Mouse (Mus musculus): ENCODE measurements around the gene Gm49393. TPM values are rescaled to one million over a fixed set of nuclear protein-coding genes. Genes with fewer than 3 reads are reported as not detected.
A peak's percentile ranks its signal among the peaks of the same experiment; 100 is the strongest.
"Not testable (repeated sequence)": the region's sequence is repeated elsewhere in the genome, so short reads cannot be mapped to it uniquely, and the experiment has no call there.

Gene Gm49393
- polyA plus RNA-seq (2015; fragmentation: Nextera tagmentation; extraction: Ambion mirVana): not detected in 2 replicates

DNA sequence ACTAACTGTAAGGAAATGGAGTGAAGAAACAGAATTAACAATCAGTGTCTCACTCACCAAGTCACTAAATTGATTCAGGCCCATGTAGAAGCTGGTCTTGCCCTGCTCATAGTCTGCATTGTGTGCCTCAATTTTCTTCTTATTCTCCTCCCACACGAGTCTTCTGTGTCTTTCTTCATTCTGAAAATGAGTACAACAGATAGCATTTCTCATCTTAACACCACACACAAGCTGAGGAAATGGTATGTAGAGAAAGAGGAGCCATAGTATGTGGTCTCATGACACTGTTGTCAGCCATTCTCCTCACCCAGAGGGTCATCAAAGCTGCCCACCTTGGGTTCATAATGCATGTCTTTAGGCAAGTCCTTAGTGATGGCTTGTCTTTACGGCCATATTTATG, at the start of gene Gm49393:
Gene Gm49393 (minus strand): TSS at position 101 of the 400 bp plus-strand sequence.
- not testable (repeated sequence) for H3K4me3 ChIP-seq (replicated peaks); H3K4me1 ChIP-seq (replicated peaks); H3K9me3 ChIP-seq; H3K27ac ChIP-seq; H3K9ac ChIP-seq; H3K27me3 ChIP-seq (replicated peaks); H3K36me3 ChIP-seq; H3K4me2 ChIP-seq (replicated peaks); ATAC-seq
- WGBS: 68% methylated on average over 2 of the region's 2 CpGs

DNA sequence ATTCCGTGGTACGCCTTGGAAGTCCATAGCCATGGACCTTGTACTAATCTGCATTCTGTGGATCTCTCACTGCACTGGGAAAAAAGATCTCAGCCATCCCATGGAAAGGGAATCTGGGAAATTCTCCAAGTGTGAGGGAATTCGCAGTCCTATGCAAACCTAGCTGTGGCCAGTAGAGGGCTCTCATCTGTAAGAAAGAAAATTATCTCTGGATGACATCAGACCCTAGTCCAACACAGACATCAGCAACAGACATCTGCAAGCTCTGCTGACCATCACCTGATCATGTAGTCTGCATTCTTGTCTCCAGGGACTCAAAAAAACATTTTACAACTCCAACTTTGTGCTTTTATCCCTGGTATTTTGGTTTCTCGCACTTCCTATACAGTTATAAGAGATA, 36.9 kb upstream of the Gm49393 start:
- not testable (repeated sequence) for ATAC-seq; H3K4me1 ChIP-seq (replicated peaks); H3K9me3 ChIP-seq; H3K36me3 ChIP-seq; H3K4me2 ChIP-seq (replicated peaks); H3K27me3 ChIP-seq (replicated peaks); H3K9ac ChIP-seq; H3K4me3 ChIP-seq (replicated peaks); H3K27ac ChIP-seq
- WGBS: 72% methylated on average over 4 of the region's 4 CpGs

DNA sequence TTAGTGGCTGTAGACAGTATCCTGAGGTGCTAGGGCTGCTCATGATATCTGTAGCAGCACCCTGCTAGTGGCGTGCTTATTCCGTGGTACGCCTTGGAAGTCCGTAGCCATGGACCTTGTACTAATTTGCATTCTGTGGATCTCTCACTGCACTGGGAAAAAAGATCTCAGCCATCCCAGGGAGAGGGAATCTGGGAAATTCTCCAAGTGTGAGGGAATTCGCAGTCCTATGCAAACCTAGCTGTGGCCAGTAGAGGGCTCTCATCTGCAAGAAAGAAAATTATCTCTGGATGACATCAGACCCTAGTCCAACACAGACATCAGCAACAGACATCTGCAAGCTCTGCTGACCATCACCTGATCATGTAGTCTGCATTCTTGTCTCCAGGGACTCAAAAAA, 28.6 kb upstream of the Gm49393 start:
- not testable (repeated sequence) for ATAC-seq
- WGBS: 46% methylated on average over 4 of the region's 5 CpGs

DNA sequence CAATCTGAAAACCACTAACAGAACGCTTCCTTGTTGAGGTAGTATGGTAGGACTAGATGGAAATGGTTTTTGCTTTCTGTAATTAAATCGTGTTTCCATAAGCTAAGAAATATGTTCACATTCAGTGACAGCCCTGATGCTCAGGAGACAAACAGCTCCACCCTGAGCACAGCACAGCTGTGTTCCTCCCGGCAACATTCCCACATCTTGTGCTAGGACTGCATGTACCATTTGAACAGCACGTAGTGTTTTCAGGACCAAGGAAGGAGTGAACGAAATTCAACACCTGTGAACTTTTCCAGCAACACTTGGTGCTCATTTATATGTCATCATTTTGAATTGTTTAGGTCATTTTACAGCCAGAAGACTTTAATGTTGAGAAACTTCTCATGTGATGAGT, 26.3 kb upstream of the Gm49393 start:
- Histone ChIP-seq H3K27ac (no peak overlapping the region), H3K36me3 (no peaks in the 10 kb centered on the region), H3K27me3 (replicated peaks) (no peaks in the 10 kb centered on the region), H3K9me3 (no peaks in the 10 kb centered on the region), H3K9ac (no peak overlapping the region), H3K4me2 (replicated peaks) (no peak overlapping the region), H3K4me1 (replicated peaks) (no peaks in the 10 kb centered on the region), H3K4me3 (replicated peaks) (no peak overlapping the region)
- WGBS: 63% methylated on average over 5 of the region's 5 CpGs
- ATAC-seq: no peak

More for the DNA sequence above, 28.6 kb upstream of the Gm49393 start:
- not testable (repeated sequence) for H3K4me1 ChIP-seq (replicated peaks); H3K9ac ChIP-seq; H3K27me3 ChIP-seq (replicated peaks); H3K9me3 ChIP-seq; H3K27ac ChIP-seq; H3K36me3 ChIP-seq; H3K4me3 ChIP-seq (replicated peaks); H3K4me2 ChIP-seq (replicated peaks)

DNA sequence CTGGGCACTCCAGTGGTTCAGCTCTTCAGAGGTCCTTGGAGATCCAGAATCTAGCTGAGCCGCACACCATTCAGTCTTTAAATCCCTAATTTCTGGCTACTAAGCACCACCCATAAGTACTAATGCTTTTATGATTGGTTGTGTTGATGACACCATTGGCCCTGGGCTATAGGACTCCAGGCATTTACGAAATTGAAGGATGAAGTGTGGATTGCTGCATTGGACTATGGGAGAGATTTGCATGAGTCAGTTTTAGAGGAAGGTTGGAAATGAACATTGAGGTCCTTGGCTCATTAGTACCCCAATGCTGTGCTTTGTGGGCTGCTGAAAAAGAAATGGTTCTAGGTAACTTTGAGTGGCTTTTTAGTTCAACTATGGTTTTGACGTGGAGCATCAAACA, 6.5 kb upstream of the Gm49393 start, which contains the start of gene Tpbpa:
Gene Tpbpa (minus strand): TSS at position 101 of the 400 bp plus-strand sequence.
- H3K27me3 ChIP-seq (replicated peaks); H3K36me3 ChIP-seq; H3K27ac ChIP-seq; H3K9me3 ChIP-seq; H3K4me3 ChIP-seq (replicated peaks); H3K4me1 ChIP-seq (replicated peaks); H3K4me2 ChIP-seq (replicated peaks); H3K9ac ChIP-seq; ATAC-seq: not testable (repeated sequence)
- WGBS: 75% methylated on average over 3 of the region's 3 CpGs

DNA sequence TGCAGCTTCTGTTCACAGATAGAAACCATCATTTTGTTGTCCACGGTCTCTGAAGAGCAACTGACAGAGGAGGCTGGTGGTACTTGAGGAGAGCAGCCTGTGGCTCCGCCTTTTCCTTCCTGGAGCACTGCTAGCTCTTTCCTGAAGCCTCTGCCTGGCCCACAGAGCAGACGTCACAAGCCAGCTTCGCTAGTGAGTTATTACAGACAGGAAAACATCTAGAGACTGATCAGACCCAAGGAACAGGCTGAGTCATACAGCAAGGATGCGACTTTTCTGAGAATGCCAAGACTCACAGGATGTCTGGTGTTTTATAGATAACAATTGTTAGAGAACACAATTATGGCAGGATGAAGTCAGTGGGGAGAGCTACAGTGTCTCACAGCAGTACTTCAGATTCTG, 1.1 kb upstream of the Gm49393 start, which contains the start of the genes Gm49391 and Ctla2a:
Gene Gm49391 (minus strand): TSS at position 72 of the 402 bp plus-strand sequence.
Gene Ctla2a (minus strand): TSS at position 126 of the 402 bp plus-strand sequence.
- Histone ChIP-seq H3K9ac (no peak within 1 kb of the TSS), H3K9me3 (no peaks in the 10 kb centered on the region), H3K27ac (no peak within 1 kb of the TSS), H3K4me3 (replicated peaks) (no peak within 1 kb of the TSS), H3K4me1 (replicated peaks) (no peaks in the 10 kb centered on the region), H3K36me3 (no peaks in the 10 kb centered on the region), H3K4me2 (replicated peaks) (no peak within 1 kb of the TSS), H3K27me3 (replicated peaks) (no peaks in the 10 kb centered on the region)
- WGBS: 62% methylated on average over 5 of the region's 5 CpGs
- ATAC-seq: 0 out of 2 replicates have a peak, but pooled peaks have one; percentile 43

DNA sequence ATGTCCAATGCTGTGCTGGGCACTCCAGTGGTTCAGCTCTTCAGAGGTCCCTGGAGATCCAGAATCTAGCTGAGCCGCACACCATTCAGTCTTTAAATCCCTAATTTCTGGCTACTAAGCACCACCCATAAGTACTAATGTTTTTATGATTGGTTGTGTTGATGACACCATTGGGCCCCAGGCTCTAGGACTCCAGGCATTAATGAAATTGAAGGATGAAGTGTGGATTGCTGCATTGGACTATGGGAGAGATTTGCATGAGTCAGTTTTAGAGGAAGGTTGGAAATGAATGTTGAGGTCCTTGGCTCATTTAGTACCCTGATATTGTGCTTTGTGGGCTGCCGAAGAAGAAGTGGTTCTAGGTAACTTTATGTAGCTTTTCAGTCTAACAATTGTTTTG, 30.6 kb downstream of the Gm49393 start, which contains the start of gene Tpbpb:
Gene Tpbpb (minus strand): TSS at position 101 of the 400 bp plus-strand sequence.
- 83% methylated on average over 2 of the region's 2 CpGs for WGBS
- H3K4me3 ChIP-seq (replicated peaks); H3K4me1 ChIP-seq (replicated peaks); H3K27me3 ChIP-seq (replicated peaks); H3K36me3 ChIP-seq; ATAC-seq; H3K9ac ChIP-seq; H3K27ac ChIP-seq; H3K4me2 ChIP-seq (replicated peaks); H3K9me3 ChIP-seq: not testable (repeated sequence)

DNA sequence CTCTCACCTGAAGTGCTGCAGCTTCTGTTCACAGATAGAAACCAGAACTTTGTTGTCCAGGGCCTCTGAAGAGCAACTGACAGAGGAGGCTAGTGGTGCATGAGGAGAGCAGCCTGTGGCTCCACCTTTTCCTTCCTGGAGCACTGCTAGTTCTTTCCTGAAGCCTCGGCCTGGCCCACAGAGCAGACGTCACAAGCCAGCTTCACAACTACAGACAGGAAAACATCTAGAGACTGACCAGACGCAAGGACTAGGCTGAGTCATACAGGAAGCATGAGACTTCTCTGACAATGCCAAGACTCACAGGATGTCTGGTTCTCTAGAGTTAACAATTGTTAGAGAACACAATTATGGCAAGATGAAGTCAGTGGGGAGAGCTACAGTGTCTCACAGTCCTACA, 38.1 kb downstream of the Gm49393 start, which contains the start of gene Ctla2b:
Gene Ctla2b (minus strand): TSS at position 120 of the 400 bp plus-strand sequence.
- H3K4me3 ChIP-seq (replicated peaks): no peak within 1 kb of the TSS
- peak; percentile 67; the same call in 1 of the 2 replicates for ATAC-seq
- H3K27me3 ChIP-seq (replicated peaks): no peaks in the 10 kb centered on the region
- no peaks in the 10 kb centered on the region for H3K36me3 ChIP-seq
- H3K9me3 ChIP-seq: no peaks in the 10 kb centered on the region
- 37% methylated on average over 3 of the region's 3 CpGs for WGBS
- no peak within 1 kb of the TSS for H3K9ac ChIP-seq
- no peak within 1 kb of the TSS for H3K4me2 ChIP-seq (replicated peaks)
- H3K27ac ChIP-seq: no peak within 1 kb of the TSS
- no peaks in the 10 kb centered on the region for H3K4me1 ChIP-seq (replicated peaks)

DNA sequence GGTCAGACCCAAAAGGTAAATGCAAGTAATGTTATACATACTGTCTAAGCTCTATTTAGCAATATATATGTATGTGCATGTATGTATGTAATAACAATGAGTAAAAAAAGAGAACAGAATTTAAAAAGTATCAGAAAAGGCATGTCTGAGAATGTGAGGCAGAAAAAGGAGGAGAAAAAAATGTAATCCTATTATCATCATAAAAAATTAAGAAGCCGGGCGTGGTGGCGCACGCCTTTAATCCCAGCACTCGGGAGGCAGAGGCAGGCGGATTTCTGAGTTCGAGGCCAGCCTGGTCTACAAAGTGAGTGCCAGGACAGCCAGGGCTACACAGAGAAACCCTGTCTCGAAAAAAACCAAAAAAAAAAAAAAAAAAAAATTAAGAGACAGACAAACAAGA, 38.6 kb downstream of the Gm49393 start, which contains the start of gene Gm49392:
Gene Gm49392 (minus strand): TSS at position 101 of the 400 bp plus-strand sequence.
- not testable (repeated sequence) for H3K36me3 ChIP-seq; ATAC-seq; H3K9ac ChIP-seq; H3K4me1 ChIP-seq (replicated peaks); H3K9me3 ChIP-seq; H3K4me2 ChIP-seq (replicated peaks); H3K27me3 ChIP-seq (replicated peaks); H3K4me3 ChIP-seq (replicated peaks); H3K27ac ChIP-seq
- 91% methylated on average over 7 of the region's 8 CpGs for WGBS

DNA sequence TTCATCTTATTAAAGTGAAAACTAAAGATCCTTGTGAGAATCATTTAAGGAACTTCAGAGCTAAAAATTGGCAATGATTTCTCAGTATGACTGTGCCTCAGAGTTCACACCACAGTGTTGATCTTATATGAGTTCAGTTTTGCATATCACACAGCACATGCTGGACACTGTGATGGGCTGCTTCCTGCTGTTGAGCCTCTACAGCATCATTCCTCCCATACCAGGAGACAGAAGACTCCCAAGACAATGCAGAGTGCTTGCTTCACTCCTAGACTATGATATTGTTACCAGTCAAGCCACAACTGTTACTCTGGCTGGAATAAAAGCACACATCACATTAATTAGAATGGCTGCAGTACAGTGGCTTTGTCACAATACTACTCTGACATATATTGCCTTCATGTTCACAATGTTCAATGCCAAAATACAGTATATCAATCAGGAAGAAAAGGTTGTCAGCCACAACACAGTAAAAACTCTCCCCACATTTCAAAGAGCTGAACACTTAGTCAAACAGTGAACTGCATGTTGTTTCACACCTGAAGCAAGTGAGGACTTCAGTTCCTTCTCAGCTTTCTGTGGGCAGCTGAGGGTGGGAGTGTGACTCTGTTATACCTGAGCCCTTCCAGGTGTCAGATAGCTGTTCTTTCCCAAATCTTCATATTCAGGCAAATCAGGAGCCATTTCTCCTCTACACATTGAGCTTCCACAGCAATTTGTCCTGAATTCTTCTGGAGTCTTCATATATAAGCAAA, 39.8 kb downstream of the Gm49393 start:
- Histone ChIP-seq H3K36me3 (no peaks in the 10 kb centered on the region), H3K4me3 (replicated peaks) (no peak overlapping the region), H3K9ac (no peak overlapping the region), H3K4me1 (replicated peaks) (no peaks in the 10 kb centered on the region), H3K27ac (no peak overlapping the region), H3K4me2 (replicated peaks) (no peak overlapping the region), H3K9me3 (no peaks in the 10 kb centered on the region), H3K27me3 (replicated peaks) (no peaks in the 10 kb centered on the region)
- ATAC-seq: no peak

DNA sequence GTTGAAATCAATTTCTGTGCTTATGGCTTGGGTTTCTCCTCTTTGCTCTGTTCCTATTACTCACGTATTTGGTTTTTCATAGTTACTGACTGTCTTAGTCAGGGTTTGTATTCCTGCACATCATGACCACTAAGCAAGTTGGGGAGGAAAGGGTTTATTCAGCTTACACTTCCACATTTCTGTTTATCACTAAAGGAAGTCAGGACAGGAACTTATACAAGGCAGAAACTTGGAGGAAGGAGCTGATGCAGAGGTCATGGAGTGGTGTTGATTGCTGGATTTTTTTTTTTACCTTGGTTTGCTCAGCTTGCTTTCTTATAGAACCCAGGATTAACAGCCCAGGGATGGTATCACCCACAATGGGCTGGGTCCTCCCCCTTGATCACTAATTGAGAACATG, 43.1 kb downstream of the Gm49393 start:
- Histone ChIP-seq H3K4me3 (replicated peaks) (no peak overlapping the region), H3K9ac (no peak overlapping the region), H3K27me3 (replicated peaks) (no peaks in the 10 kb centered on the region), H3K4me1 (replicated peaks) (no peaks in the 10 kb centered on the region), H3K27ac (no peak overlapping the region), H3K36me3 (no peaks in the 10 kb centered on the region), H3K9me3 (no peaks in the 10 kb centered on the region), H3K4me2 (replicated peaks) (no peak overlapping the region)
- ATAC-seq: no peak
- 91% methylated on average over 1 of the region's 1 CpGs for WGBS

DNA sequence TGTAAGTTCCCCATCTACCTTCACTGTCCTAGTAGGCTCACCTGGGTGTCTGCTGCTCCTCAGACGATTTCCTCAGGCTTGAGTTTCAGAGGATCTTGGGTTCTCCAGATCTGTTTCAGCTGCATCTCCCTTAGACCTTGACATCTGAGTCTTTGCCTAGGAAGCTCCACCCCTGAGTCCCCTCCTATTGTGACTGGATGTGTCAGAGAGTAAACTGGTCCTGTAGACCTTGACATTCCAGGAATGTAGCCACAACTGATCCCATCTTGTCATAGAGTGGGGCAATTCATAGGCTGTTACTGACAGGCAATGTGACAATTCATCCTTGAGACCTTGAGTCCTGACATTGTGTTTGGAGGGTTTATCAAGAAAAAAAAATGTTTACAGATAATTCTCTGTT, 71.1 kb downstream of the Gm49393 start, which contains the start of gene 4930486L24Rik:
Gene 4930486L24Rik (minus strand): TSS at position 195 of the 400 bp plus-strand sequence.
- Histone ChIP-seq H3K4me1 (replicated peaks) (no peaks in the 10 kb centered on the region), H3K27ac (no peak within 1 kb of the TSS), H3K27me3 (replicated peaks) (no peaks in the 10 kb centered on the region), H3K4me2 (replicated peaks) (no peak within 1 kb of the TSS), H3K4me3 (replicated peaks) (no peak within 1 kb of the TSS), H3K9me3 (no peaks in the 10 kb centered on the region), H3K9ac (no peak within 1 kb of the TSS), H3K36me3 (no peaks in the 10 kb centered on the region)
- no peak for ATAC-seq
- 50% methylated on average over 1 of the region's 1 CpGs for WGBS
